Mouse (Mus musculus) stomach, embryonic 15.5 days (tissue): ENCODE measurements around the gene Manbal. TPM values are rescaled to one million over a fixed set of nuclear protein-coding genes. Genes with fewer than 3 reads are reported as not detected.

Experiments used
- polyA plus RNA-seq: library from polyadenylated mRNA; unstranded; fragments of >200 nt; fragmentation: Nextera tagmentation; extraction: Ambion mirVana; gene quantifications from 2 replicates; pipeline ENCODE4 v1.2.1, GENCODE M21; 2015

Manbal gene
- polyA plus RNA-seq, 1 experiment from 2014 or later: 68.3 TPM

Other genes with a start within 250 kb of the Manbal start
- 27.1 and 28.9 TPM in 2 replicates for gene Samhd1, start 232.3 kb upstream of the Manbal start, polyA plus RNA-seq
- 22.3 and 26.6 TPM in 2 replicates for gene Rbl1, start 163.1 kb upstream of the Manbal start, polyA plus RNA-seq
- 308 and 346 TPM in 2 replicates for gene Rpn2, start 88.6 kb upstream of the Manbal start, polyA plus RNA-seq
- 0.63 and 0.76 TPM in 2 replicates for gene Mroh8, start 88.0 kb upstream of the Manbal start, polyA plus RNA-seq
- 0.49 TPM in 1 of 2 replicates, not detected in the other for gene Ghrh, start 20.1 kb upstream of the Manbal start, polyA plus RNA-seq
- gene Src, start 50.9 kb downstream of the Manbal start, polyA plus RNA-seq: 18.2 and 18.4 TPM in 2 replicates
- gene Nnat, start 192.5 kb downstream of the Manbal start, polyA plus RNA-seq: 404 and 410 TPM in 2 replicates
- 40.4 and 44.3 TPM in 2 replicates for gene Blcap, start 203.7 kb downstream of the Manbal start, polyA plus RNA-seq